Mouse (Mus musculus) testis, adult 2 months (tissue): ENCODE measurements around the gene Muc4.

Experiments
- CTCF ChIP-seq: fragments of 200-500 bp; IDR thresholded peaks from 2 replicates; pipeline ENCODE4 v1.5.1; 2012; ENCODE audit warnings: low read depth, mild to moderate bottlenecking, inconsistent platforms, low read length, moderate library complexity; ENCODE audit not compliant: control insufficient read depth, insufficient read depth, insufficient replicate concordance
- POLR2A ChIP-seq: fragments of 200-500 bp; IDR thresholded peaks from 2 replicates; pipeline ENCODE4 v1.6.1; 2012; ENCODE audit warnings: low read depth, mild to moderate bottlenecking, inconsistent platforms, low read length, moderate library complexity; ENCODE audit not compliant: control insufficient read depth

DNA sequence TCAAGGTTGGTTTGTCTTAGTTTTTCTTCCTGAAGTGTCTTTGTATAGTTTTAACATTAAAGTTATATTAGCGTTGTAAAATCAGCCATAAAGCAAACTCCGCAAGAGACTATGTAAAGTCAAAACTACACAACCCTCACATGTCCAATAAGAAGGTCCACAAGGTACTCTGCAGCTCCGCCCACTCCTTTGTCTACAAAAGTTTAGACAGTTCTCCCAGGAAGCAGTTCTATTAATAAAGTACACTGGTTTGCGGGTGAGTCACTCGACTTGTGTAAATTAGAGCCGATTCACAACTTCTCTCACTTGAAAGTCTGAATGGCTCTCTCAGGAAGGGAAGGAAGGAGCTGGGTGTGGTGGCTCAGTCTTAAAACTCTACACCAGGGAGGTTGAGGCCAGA lies 10.2 kb downstream of the Muc4 start:
- no peak for TF ChIP-seq CTCF
- no peak for TF ChIP-seq POLR2A
